Mouse (Mus musculus) erythroblast, adult 5-6 weeks (primary cell): ENCODE results near the gene Nmrk1. TPM values are rescaled to one million over a fixed set of nuclear protein-coding genes. Genes with fewer than 3 reads are reported as not detected.

Experiments used
- ATAC-seq: replicated peaks from 2 replicates; pipeline ENCODE4 v1.8.0; 2016; ENCODE audit warnings: moderate number of reproducible peaks, mild to moderate bottlenecking, moderate TSS enrichment, inconsistent platforms; ENCODE audit not compliant: poor library complexity, low FRiP score, severe bottlenecking
- total RNA-seq, 2 experiments: library from RNA; stranded (forward) in 1 of 2; stranded (reverse) in 1 of 2; fragments of 150-400 nt in 1 of 2; fragments of 200-764, 138-1000 nt in 1 of 2; gene quantifications; 2 replicates each; pipeline versions ENCODE4 v1.2.3 to v1.2.4; 2015 to 2017; ENCODE audit warnings: low replicate concordance in 2 of 2

Nmrk1 gene
- total RNA-seq, 2 experiments from 2014 or later = 1.7 to 1.8 TPM

- ATAC-seq = no peak
These were observed 17.4 kb upstream of the Nmrk1 start for GRCm38 (mm10) chr19:18614337-18614736.

- no peak for ATAC-seq
These were observed 16.0 kb upstream of the Nmrk1 start for GRCm38 (mm10) chr19:18615680-18616240.

- ATAC-seq = no peak
These were observed 14.2 kb upstream of the Nmrk1 start for GRCm38 (mm10) chr19:18617504-18617903.

GRCm38 (mm10) chr19:18619060-18619459 lies 12.7 kb upstream of the Nmrk1 start:
- no peak for ATAC-seq

- no peak for ATAC-seq
These were observed 12.1 kb upstream of the Nmrk1 start for GRCm38 (mm10) chr19:18619691-18620090.

- no peak for ATAC-seq
These were observed 7.9 kb upstream of the Nmrk1 start for GRCm38 (mm10) chr19:18623894-18624293.

GRCm38 (mm10) chr19:18629589-18629988 lies 2.2 kb upstream of the Nmrk1 start:
- ATAC-seq = no peak

GRCm38 (mm10) chr19:18630221-18631119 lies 1.3 kb upstream of the Nmrk1 start:
- ATAC-seq = no peak

GRCm38 (mm10) chr19:18631161-18631643 lies 548 bp upstream of the Nmrk1 start:
- ATAC-seq = peak; percentile 64

GRCm38 (mm10) chr19:18632231-18633185 lies 758 bp downstream of the Nmrk1 start:
- ATAC-seq = no peak

GRCm38 (mm10) chr19:18637954-18638353 lies 6.2 kb downstream of the Nmrk1 start:
- ATAC-seq = no peak

GRCm38 (mm10) chr19:18638949-18639348 lies 7.2 kb downstream of the Nmrk1 start:
- no peak for ATAC-seq

- ATAC-seq = 0 out of 2 replicates have a peak, but pooled peaks have one; percentile 62
These were observed 7.8 kb downstream of the Nmrk1 start for GRCm38 (mm10) chr19:18639552-18639951.

- ATAC-seq = no peak
These were observed 9.3 kb downstream of the Nmrk1 start for GRCm38 (mm10) chr19:18641001-18641400.

GRCm38 (mm10) chr19:18643411-18643810 lies 11.7 kb downstream of the Nmrk1 start:
- no peak for ATAC-seq

GRCm38 (mm10) chr19:18644084-18644483 lies 12.3 kb downstream of the Nmrk1 start:
- peak; percentile 94 for ATAC-seq

GRCm38 (mm10) chr19:18646397-18646796 lies 14.6 kb downstream of the Nmrk1 start:
- 0 out of 2 replicates have a peak, but pooled peaks have one; percentile 24 for ATAC-seq

- peak; percentile 83 for ATAC-seq
These were observed 15.2 kb downstream of the Nmrk1 start for GRCm38 (mm10) chr19:18646853-18647420.

- ATAC-seq = no peak
These were observed 16.2 kb downstream of the Nmrk1 start for GRCm38 (mm10) chr19:18647775-18648557.
